Mouse (Mus musculus): ENCODE results near the gene Rffl. TPM values are rescaled to one million over a fixed set of nuclear protein-coding genes. Genes with fewer than 3 reads are reported as not detected.

Gene Rffl
- 16.6 and 19.1 TPM in 2 replicates for polyA plus RNA-seq (2016; fragmentation: Nextera tagmentation; extraction: Ambion mirVana)

DNA sequence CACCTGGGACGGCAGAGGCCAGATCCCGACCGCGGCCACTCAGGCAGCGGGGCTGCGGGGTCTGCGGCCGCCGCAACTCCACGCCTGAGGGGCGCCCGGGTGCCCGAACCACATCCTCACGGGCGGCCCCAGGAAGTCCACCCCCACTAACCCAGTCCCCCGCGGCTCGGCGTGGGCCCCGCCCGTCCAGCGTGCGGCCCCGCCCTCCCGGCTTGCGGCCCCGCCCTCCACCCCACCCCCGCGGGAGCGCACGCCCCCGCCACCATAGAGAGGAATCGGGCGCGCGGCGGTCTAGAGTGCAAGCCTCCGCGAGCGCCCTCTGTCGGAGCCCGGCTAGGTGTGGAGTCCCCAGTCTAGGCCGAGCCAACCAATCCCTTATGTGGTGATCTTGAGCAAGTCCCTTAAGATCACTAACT is at the start of gene Rffl:
Gene Rffl (minus strand): TSS at position 180 of the 416 bp plus-strand sequence.
- Histone ChIP-seq H3K36me3 (replicated peaks) (no peaks in the 10 kb centered on the region), H3K9ac (peak within 1 kb of the TSS; percentile 80), H3K4me1 (peaks cover 13% of the 10 kb centered on the region; the same call in 1 of the 2 replicates), H3K4me2 (peak within 1 kb of the TSS; percentile 80), H3K9me3 (no peaks in the 10 kb centered on the region), H3K27ac (0 out of 2 replicates have a peak within 1 kb of the TSS, but pooled peaks have one; percentile 46), H3K4me3 (replicated peaks) (peak within 1 kb of the TSS; percentile 87), H3K27me3 (no peaks in the 10 kb centered on the region)
- under 1% methylated on average over 36 of the region's 43 CpGs for WGBS
- peak; percentile 95 for ATAC-seq (ENCODE audit: low FRiP score)

DNA sequence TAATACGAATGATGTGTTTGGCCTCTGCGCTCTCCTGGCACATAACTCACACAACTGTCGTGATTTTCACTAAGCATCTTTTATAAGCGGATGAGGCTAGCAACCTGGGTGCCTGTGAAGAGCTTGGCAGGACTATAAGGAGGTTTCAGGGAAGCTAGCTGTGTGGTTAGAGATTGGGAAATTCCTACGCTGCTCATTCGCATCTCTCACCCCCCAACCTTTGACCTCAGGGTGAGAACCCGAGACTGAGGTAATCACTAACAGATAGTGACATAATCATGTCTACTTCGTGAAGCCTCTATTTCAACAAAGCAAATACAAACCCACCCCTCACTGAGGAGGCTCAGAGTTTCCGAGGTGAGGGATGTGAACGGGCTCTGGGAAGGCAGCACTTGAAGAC is 49.8 kb upstream of the Rffl start:
- no peak for ATAC-seq (ENCODE audit: low FRiP score)
- Histone ChIP-seq H3K36me3 (replicated peaks) (no peaks in the 10 kb centered on the region), H3K9ac (no peak overlapping the region), H3K4me3 (replicated peaks) (no peak overlapping the region), H3K4me2 (no peak overlapping the region), H3K9me3 (no peaks in the 10 kb centered on the region), H3K27ac (no peak overlapping the region), H3K27me3 (peaks cover 18% of the 10 kb centered on the region), H3K4me1 (no peaks in the 10 kb centered on the region)
- 67% methylated on average over 10 of the region's 10 CpGs for WGBS

DNA sequence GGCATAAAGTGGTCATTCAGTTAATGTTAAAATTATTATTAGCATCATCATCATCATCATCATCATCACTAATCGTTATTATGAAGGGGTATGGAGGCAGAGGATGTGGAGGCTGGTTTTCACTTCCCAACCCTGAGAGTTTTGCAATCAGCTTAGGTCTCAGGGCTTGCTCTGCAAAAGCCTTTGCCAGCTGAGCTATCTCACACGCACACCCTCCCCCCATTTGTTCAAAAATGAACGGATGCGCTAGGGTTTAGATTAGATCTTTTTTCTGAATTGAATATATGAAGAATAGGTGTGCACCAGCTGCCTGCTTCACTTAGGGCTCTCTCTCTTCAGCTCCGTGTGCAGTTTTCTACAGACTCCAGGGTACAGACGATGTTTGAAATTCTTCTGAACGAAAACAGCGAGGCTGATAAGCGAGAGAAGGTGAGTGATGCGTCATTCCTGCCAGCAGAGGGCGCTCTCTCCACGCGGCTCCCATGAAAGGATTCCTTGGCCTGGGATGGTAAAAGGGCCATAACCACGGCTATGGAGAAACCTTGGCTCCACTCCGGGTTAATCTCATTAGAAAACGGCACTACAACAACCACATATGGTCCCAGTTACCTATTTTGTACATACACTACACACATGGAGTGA is 43.8 kb upstream of the Rffl start:
- Histone ChIP-seq H3K27ac (no peak overlapping the region), H3K9me3 (no peaks in the 10 kb centered on the region), H3K9ac (peak overlapping the region; percentile 41; the same call in 1 of the 2 replicates), H3K4me2 (peak overlapping the region; percentile 47), H3K4me1 (no peaks in the 10 kb centered on the region), H3K36me3 (replicated peaks) (no peaks in the 10 kb centered on the region), H3K27me3 (peaks cover 13% of the 10 kb centered on the region; the same call in 1 of the 2 replicates), H3K4me3 (replicated peaks) (0 out of 2 replicates have a peak overlapping the region, but pooled peaks have one; percentile 17)
- 0 out of 2 replicates have a peak, but pooled peaks have one; percentile 14 for ATAC-seq (ENCODE audit: low FRiP score)
- WGBS = 9% methylated on average over 16 of the region's 16 CpGs

DNA sequence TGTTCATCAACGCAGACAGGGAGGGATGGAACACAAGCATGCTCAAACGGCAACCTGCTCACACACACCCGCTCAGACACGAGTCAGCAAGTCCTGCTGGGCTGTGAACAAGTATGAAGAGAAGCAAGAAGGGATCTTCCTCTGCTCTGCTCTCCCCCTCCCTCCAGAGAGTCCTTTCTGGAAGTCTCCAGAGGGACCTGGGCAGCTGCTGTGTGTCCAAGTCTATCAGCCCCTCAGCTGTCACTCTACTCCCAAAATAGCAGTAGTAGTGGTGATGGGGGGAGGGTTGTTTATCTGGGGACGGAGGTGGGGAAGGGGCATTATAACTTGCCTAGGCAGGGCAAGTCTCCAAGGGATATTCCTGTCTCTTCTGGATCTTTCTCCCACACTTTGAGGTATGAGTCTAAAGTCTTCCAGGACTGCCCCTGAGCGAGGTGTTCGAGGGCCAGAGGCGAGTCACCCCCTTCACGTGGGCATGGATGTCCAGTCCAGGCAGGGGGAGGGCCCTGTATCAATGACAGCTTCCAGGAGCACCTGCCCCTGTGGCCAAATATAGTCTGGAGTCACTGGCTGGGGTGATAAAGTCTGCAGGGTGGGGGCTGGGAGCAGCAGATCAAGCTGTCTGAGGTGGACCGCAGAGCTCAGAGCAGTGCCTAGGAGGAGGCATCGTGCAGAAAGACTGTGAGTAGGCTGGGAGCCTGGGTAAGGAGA is 39.8 kb upstream of the Rffl start:
- Histone ChIP-seq H3K9ac (no peak overlapping the region), H3K27ac (no peak overlapping the region), H3K4me1 (peaks cover 11% of the 10 kb centered on the region), H3K27me3 (0 out of 2 replicates have a peak, but pooled peaks cover 9% of the 10 kb centered on the region), H3K4me2 (no peak overlapping the region), H3K9me3 (no peaks in the 10 kb centered on the region), H3K36me3 (replicated peaks) (peaks cover 6% of the 10 kb centered on the region), H3K4me3 (replicated peaks) (no peak overlapping the region)
- no peak for ATAC-seq (ENCODE audit: low FRiP score)
- WGBS = 86% methylated on average over 11 of the region's 11 CpGs

DNA sequence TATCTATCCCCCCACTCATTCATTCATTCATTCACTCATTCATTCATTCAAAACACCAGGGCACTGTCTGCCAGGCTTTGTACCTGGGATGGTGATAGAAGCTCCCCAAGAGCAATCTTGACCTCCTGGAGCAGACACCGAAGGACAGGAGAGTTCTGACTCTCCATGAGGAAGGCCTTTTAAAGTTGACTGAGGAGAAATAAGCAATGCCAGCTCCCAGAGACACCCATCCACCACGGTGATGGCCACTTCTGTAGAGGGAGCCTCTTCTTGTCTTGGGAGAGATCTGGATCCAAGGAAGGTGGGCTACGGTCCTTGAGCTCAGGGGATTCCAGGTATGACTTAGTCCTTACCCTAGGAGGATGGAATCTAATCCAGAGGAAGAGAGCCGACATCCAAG is 39.2 kb upstream of the Rffl start, which contains the start of gene Unc45b:
Gene Unc45b (plus strand): TSS at position 301 of the 400 bp plus-strand sequence.
- no peak within 1 kb of the TSS for H3K4me3 ChIP-seq (replicated peaks)
- H3K27ac ChIP-seq = no peak within 1 kb of the TSS
- H3K9ac ChIP-seq = no peak within 1 kb of the TSS
- peaks cover 11% of the 10 kb centered on the region for H3K36me3 ChIP-seq (replicated peaks)
- H3K4me1 ChIP-seq = peaks cover 11% of the 10 kb centered on the region
- 89% methylated on average over 4 of the region's 4 CpGs for WGBS
- 0 out of 2 replicates have a peak, but pooled peaks cover 9% of the 10 kb centered on the region for H3K27me3 ChIP-seq
- no peak within 1 kb of the TSS for H3K4me2 ChIP-seq
- no peaks in the 10 kb centered on the region for H3K9me3 ChIP-seq
- ATAC-seq (ENCODE audit: low FRiP score) = no peak

DNA sequence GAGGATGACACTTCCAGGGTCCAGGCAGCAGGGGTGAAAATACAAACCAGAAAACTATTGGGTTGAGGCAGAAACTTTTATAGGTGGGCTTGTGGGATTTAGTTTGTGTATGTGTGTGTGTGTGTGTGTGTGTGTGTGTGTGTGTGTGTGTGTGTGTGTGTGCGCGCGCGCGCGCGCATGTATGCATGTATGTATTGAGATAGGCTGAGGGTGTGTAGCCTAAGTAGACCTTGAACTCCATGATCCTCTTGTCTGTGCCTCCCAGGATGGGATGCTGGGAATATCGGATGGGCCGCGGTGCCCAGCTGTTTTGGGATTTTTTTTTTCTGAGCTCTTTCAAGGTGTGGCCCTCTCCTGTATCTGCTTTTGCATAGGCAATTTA is 37.6 kb upstream of the Rffl start:
- H3K36me3 ChIP-seq (replicated peaks) = peaks cover 28% of the 10 kb centered on the region
- H3K4me3 ChIP-seq (replicated peaks) = peak overlapping the region; percentile 64
- 57% methylated on average over 10 of the region's 10 CpGs for WGBS
- 0 out of 2 replicates have a peak, but pooled peaks cover 4% of the 10 kb centered on the region for H3K27me3 ChIP-seq
- peaks cover 11% of the 10 kb centered on the region for H3K4me1 ChIP-seq
- peak overlapping the region; percentile 76 for H3K4me2 ChIP-seq
- H3K9me3 ChIP-seq = no peaks in the 10 kb centered on the region
- ATAC-seq (ENCODE audit: low FRiP score) = no peak
- H3K27ac ChIP-seq = no peak overlapping the region
- H3K9ac ChIP-seq = peak overlapping the region; percentile 75

DNA sequence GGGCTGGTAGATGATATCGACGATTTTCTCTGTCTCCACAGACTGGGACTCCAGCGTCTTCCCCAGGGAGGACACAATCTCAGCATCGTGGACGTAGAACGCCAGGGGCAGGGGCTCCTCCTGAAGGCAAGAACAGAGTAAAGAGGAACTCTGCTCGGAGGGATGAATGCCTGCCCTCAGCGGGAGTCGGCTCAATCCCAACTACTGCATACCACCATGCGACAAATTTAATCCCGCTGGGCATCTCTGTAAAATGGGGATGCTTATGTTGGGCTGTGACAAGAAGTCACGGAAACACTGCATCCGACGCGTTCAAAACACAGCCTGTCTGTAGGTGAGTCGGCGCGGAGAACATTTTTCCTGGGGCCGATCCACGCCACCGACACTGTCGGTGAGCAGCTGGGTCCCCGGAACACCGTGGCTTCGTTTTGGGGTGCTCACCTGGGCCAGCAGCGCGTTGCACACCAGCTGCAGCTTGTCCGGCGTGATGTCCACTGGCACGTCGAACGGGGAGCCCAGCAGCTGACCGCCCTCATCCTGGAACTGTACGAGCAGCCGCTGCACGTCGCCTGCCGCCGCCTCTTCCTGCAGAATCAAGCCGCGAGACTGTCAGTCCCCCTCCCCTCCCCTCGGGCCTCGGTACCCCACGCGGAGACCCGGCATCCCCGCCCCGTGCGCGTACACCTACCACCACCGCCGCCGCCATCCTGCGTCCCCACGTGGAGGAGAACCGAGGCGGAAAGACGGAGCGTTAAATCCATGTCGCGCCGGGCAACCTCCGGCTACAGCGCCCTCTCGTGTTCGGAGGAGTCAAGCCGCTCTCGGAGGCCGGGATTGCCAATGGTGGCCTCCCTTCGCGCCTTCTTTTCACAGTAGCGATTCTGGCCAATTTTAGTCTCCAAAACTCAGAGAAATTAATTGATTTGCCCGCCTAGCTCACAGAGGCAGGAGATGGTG is 36.9 kb upstream of the Rffl start, which contains the start of gene Nle1:
Gene Nle1 (minus strand): TSS at position 761 of the 957 bp plus-strand sequence.
- 0 out of 2 replicates have a peak, but pooled peaks cover 3% of the 10 kb centered on the region for H3K27me3 ChIP-seq
- H3K4me2 ChIP-seq = peak within 1 kb of the TSS; percentile 76
- no peaks in the 10 kb centered on the region for H3K9me3 ChIP-seq
- WGBS = 2% methylated on average over 73 of the region's 73 CpGs
- H3K4me1 ChIP-seq = peaks cover 11% of the 10 kb centered on the region
- ATAC-seq (ENCODE audit: low FRiP score) = peak; percentile 84
- H3K9ac ChIP-seq = peak within 1 kb of the TSS; percentile 75
- H3K36me3 ChIP-seq (replicated peaks) = peaks cover 35% of the 10 kb centered on the region
- H3K4me3 ChIP-seq (replicated peaks) = peak within 1 kb of the TSS; percentile 64
- no peak within 1 kb of the TSS for H3K27ac ChIP-seq

DNA sequence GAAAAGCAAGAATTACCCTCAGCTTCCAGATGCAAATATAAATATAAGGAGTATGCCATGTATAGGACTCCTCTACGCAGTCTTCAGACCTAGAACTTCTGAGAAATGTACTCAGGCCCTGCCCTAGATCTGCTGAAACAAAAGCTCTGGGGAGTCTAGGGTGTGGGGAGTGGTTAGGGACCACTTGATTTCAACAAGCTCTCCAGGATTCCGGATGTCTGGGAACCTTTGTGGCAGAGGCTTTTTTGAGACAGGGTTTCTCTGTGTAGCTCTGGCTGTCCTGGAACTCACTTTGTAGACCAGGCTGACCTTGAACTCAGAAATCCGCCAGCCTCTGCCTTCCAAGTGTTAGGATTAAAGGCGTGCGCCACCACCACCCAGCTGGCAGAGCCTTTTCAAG is 34.8 kb upstream of the Rffl start:
- H3K9ac ChIP-seq = no peak overlapping the region
- H3K27ac ChIP-seq = no peak overlapping the region
- no peak overlapping the region for H3K4me3 ChIP-seq (replicated peaks)
- no peaks in the 10 kb centered on the region for H3K9me3 ChIP-seq
- no peak for ATAC-seq (ENCODE audit: low FRiP score)
- no peaks in the 10 kb centered on the region for H3K27me3 ChIP-seq
- no peak overlapping the region for H3K4me2 ChIP-seq
- peaks cover 11% of the 10 kb centered on the region for H3K4me1 ChIP-seq
- 92% methylated on average over 5 of the region's 5 CpGs for WGBS
- H3K36me3 ChIP-seq (replicated peaks) = peaks cover 56% of the 10 kb centered on the region

DNA sequence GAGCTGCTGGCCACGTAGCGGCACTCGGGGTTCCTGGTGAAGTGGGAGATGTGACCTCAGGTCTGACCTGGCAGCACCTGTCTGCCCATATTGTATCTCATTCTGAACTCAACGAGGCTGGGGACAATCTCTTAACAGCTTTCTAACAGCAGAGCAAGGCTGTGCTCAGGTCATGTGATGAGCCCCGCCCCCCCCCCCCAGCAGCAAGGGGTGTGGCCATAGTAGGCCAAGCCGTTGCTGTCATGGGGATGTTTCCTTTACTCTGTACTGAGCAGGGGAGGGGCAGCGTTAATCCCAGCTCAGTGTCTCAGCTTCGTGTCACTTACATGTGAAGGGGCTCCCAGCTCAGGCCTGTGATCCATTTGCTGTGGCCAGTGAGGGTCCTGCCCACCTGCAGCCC is 33.9 kb upstream of the Rffl start:
- H3K4me1 ChIP-seq = peaks cover 11% of the 10 kb centered on the region
- no peak overlapping the region for H3K27ac ChIP-seq
- ATAC-seq (ENCODE audit: low FRiP score) = no peak
- 68% methylated on average over 8 of the region's 8 CpGs for WGBS
- no peak overlapping the region for H3K9ac ChIP-seq
- H3K4me2 ChIP-seq = no peak overlapping the region
- H3K4me3 ChIP-seq (replicated peaks) = no peak overlapping the region
- peaks cover 64% of the 10 kb centered on the region for H3K36me3 ChIP-seq (replicated peaks)
- no peaks in the 10 kb centered on the region for H3K27me3 ChIP-seq
- no peaks in the 10 kb centered on the region for H3K9me3 ChIP-seq

DNA sequence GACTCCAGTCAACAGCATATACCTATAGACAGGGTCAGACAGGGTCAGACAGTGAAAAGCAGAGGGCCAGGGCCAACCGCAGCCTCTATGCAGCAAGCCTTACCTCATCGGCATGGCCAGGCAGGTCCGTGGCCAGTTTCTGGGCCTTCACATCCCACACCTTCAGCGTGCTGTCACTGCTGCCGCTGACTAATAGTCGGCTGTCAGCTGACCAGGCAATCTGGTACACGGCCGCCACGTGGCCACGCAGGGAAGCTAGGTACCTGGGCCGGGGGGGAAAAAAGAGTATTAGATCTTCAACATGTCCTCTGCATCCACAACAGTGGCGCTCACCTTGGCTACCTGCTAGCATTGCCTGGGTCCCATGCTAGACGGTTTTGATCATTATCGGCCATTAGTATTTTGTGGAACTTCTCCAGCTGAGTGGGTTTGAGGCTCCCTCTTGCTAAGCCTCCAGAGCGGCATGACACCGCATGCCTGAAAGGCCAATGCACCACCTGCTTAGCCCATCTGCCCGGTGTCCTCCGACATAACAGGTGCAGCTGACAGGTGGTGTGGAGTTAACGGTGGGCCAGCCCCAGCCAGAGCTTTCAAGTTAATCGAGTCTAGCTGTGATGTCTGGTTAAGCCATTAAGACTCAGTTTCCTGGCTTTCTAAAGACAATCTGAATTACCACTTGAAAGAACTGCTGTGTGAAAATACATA is 30.7 kb upstream of the Rffl start:
- no peak overlapping the region for H3K4me3 ChIP-seq (replicated peaks)
- no peaks in the 10 kb centered on the region for H3K27me3 ChIP-seq
- no peaks in the 10 kb centered on the region for H3K9me3 ChIP-seq
- H3K4me1 ChIP-seq = no peaks in the 10 kb centered on the region
- 91% methylated on average over 20 of the region's 20 CpGs for WGBS
- no peak overlapping the region for H3K9ac ChIP-seq
- H3K36me3 ChIP-seq (replicated peaks) = peaks cover 83% of the 10 kb centered on the region
- H3K4me2 ChIP-seq = no peak overlapping the region
- H3K27ac ChIP-seq = no peak overlapping the region
- no peak for ATAC-seq (ENCODE audit: low FRiP score)

DNA sequence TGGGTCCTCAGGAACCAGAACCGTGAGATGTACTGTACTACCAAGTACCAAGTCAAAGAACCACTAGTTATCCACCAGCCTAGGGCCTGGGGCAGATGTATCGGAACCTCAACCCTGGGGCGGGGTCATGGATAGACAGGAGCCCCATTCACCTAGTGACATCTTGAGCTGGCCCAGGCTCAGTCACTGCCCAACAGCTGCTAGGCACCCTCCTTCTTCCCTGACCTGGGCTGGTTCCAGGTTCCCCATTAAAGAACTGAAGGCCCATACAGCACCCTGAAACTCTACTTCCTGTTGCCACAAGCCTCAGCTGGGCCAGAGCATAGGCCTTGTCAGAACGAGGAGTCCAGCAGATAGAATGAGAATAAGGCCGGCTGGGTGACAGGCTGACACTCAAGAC is 28.7 kb upstream of the Rffl start:
- Histone ChIP-seq H3K9me3 (no peaks in the 10 kb centered on the region), H3K36me3 (replicated peaks) (peaks cover 67% of the 10 kb centered on the region), H3K27ac (no peak overlapping the region), H3K4me2 (no peak overlapping the region), H3K4me3 (replicated peaks) (no peak overlapping the region), H3K9ac (no peak overlapping the region), H3K4me1 (no peaks in the 10 kb centered on the region), H3K27me3 (no peaks in the 10 kb centered on the region)
- no peak for ATAC-seq (ENCODE audit: low FRiP score)
- 89% methylated on average over 5 of the region's 5 CpGs for WGBS
